Mouse (Mus musculus) heart, postnatal 0 days (tissue): ENCODE results near the gene Egf.

Experiments used
- CTCF ChIP-seq: IDR thresholded peaks from 2 replicates; pipeline ENCODE4 v1.5.1; 2016; ENCODE audit warnings: antibody characterized with exemption, control low read depth, low read depth
- EP300 ChIP-seq: IDR thresholded peaks from 2 replicates; pipeline ENCODE4 v1.6.1; 2016; ENCODE audit warnings: antibody characterized with exemption, low read depth

- no peak for TF ChIP-seq CTCF
- no peak for TF ChIP-seq EP300
Observed at GRCm38 (mm10) chr3:129698365-129698764, 56.8 kb downstream of the Egf start.
